Mouse (Mus musculus) brain, embryonic 14.5 days (tissue): ENCODE measurements around the gene Mum1. TPM values are rescaled to one million over a fixed set of nuclear protein-coding genes. Genes with fewer than 3 reads are reported as not detected.

Experiments used
- DNase-seq: peaks from one replicate; pipeline ENCODE4 v3.0.0-alpha.2; 2011; ENCODE audit warnings: low read depth
- CTCF ChIP-seq: fragments of 200-500 bp; IDR thresholded peaks from 2 replicates; pipeline ENCODE4 v1.5.1; 2012; ENCODE audit warnings: inconsistent platforms, mild to moderate bottlenecking, moderate library complexity, borderline replicate concordance; ENCODE audit not compliant: insufficient read depth, insufficient read length; ENCODE audit errors: extremely low read depth
- POLR2A ChIP-seq: fragments of 200-500 bp; IDR thresholded peaks from 2 replicates; pipeline ENCODE4 v1.6.1; 2012; ENCODE audit warnings: mild to moderate bottlenecking, inconsistent platforms, borderline replicate concordance; ENCODE audit not compliant: poor library complexity, insufficient read depth, insufficient read length, severe bottlenecking; ENCODE audit errors: extremely low read depth
- polyA plus RNA-seq: library from polyadenylated mRNA; depleted of rRNA; stranded (reverse); fragments of >200 nt; gene quantifications from 2 replicates; pipeline ENCODE4 v1.2.3, GENCODE M21; 2012

Mum1 gene
- polyA plus RNA-seq, 1 experiment = 59.1 TPM

- peak; percentile 79 for DNase-seq
- TF ChIP-seq POLR2A (0 out of 2 replicates have a peak, but pooled peaks have one; percentile 20), CTCF (no peak)
Observed at GRCm38 (mm10) chr10:80190491-80191051, 35.7 kb upstream of the Mum1 start.

- DNase-seq = no peak
- TF ChIP-seq CTCF (no peak), POLR2A (no peak)
Observed at GRCm38 (mm10) chr10:80193976-80194375, 32.3 kb upstream of the Mum1 start.

GRCm38 (mm10) chr10:80194441-80194840 is 31.8 kb upstream of the Mum1 start:
- peak; percentile 43 for DNase-seq
- TF ChIP-seq CTCF (no peak), POLR2A (no peak)

- no peak for DNase-seq
- TF ChIP-seq CTCF (no peak), POLR2A (no peak)
Observed at GRCm38 (mm10) chr10:80196167-80196566, 30.1 kb upstream of the Mum1 start.

GRCm38 (mm10) chr10:80196778-80197581 is 29.3 kb upstream of the Mum1 start:
- DNase-seq = no peak
- no peak for TF ChIP-seq CTCF
- no peak for TF ChIP-seq POLR2A

GRCm38 (mm10) chr10:80199440-80200008 is 26.7 kb upstream of the Mum1 start:
- no peak for TF ChIP-seq POLR2A
- TF ChIP-seq CTCF = peak; percentile 92

GRCm38 (mm10) chr10:80200485-80200884 is 25.7 kb upstream of the Mum1 start:
- no peak for DNase-seq
- no peak for TF ChIP-seq CTCF
- no peak for TF ChIP-seq POLR2A

More at GRCm38 (mm10) chr10:80199440-80200008, 26.7 kb upstream of the Mum1 start:
- DNase-seq = peak; percentile 89

GRCm38 (mm10) chr10:80204055-80204454 is 22.2 kb upstream of the Mum1 start:
- DNase-seq = peak; percentile 51
- TF ChIP-seq POLR2A (no peak), CTCF (no peak)

- TF ChIP-seq POLR2A (no peak), CTCF (no peak)
- DNase-seq = no peak
Observed at GRCm38 (mm10) chr10:80207201-80207600, 19.0 kb upstream of the Mum1 start.

GRCm38 (mm10) chr10:80207676-80208075 is 18.6 kb upstream of the Mum1 start:
- TF ChIP-seq POLR2A (no peak), CTCF (no peak)
- DNase-seq = peak; percentile 67

GRCm38 (mm10) chr10:80208248-80208647 is 18.0 kb upstream of the Mum1 start:
- DNase-seq = no peak

More at GRCm38 (mm10) chr10:80208248-80208647, 18.0 kb upstream of the Mum1 start:
- TF ChIP-seq POLR2A (no peak), CTCF (no peak)
